Mouse (Mus musculus) layer of hippocampus, postnatal 10 days (tissue): ENCODE measurements at regions not wholly inside any gene's neighbourhood (a gene's known extent, or its start where the extent isn't known, plus 50 kb on each side); places are given as distances from the start of the nearest gene placed in this dataset.

Experiments used
- DNase-seq, 2 experiments: peaks; one replicate each; pipeline ENCODE4 v3.0.0; 2021; ENCODE audit warnings: low spot score in 2 of 2

DNA sequence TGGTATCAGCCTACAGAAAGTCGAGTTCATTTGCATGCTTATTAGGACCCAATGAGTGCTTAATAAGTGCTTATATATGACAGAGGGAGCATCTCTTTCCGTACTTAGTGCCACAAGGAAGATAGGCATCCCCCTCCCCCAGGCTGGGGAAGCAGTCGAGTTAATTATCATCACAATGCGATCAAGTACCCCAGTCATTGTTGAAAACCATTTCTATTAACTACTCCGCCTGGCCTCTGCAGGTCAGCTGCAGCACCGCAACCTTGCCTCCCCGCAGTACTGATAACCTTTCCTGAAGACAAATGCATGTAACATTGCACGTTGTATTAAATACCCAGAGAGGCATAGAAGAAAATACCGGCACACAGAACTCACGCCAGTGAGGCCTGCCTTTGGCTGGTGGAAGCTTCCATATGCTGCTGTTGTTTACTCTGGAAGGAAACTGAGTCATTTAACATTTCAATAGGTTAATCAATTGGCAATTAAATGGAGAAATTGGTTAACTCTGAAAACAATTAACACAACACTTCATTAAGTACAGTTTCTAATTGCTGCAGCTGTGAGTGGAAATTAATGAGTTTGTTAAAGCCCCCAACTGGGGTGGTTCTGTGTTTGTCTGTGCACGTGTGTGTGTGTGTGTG is 80.6 kb upstream of the Otx2 start:
- DNase-seq = no peak

DNA sequence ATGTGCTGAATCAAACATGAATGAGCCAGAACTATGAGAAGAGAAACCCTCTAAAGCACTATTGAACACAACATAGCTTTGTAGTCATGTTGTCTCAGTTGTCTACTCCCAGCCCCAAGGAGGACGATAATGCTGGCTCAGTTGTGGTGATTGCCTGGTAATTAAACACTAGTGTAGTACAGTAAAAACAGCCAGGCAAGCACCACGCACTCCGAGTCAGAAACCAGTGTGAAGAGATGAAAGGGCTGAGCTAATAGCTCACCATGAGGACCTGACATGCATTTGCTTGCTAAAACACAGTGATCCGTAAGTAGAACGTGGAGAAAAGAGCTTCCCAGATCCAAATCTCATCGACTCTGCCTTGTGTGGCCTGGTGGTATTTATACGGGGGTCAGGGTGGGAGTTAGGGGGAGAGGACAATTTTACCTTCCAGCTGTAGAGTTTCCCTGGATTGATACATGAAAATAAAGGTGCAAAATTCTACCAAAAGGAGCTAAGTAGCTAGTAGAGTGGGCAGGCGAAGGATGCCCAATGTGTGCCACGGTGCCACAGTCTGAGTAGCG is 80.0 kb upstream of the Otx2 start:
- no peak for DNase-seq

DNA sequence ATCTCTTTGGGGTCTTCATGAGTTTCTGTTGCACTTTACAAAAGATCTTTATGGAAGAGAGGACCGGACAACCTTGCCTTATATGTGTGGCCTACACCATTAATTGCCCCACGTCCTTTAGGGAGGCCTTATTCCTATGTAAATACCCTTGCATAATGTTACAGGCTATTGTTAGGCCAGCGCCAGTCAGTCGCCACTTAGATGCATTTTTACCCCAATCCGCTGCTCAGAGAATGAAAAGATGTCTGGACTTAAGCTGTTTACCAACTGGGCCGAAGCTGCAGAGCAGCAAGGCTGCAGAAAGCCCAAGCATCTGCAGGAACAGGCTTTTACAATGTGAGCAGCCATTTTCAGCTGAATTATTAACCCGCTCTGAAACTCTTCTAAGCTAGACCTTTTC is 79.5 kb upstream of the Otx2 start:
- DNase-seq = no peak

DNA sequence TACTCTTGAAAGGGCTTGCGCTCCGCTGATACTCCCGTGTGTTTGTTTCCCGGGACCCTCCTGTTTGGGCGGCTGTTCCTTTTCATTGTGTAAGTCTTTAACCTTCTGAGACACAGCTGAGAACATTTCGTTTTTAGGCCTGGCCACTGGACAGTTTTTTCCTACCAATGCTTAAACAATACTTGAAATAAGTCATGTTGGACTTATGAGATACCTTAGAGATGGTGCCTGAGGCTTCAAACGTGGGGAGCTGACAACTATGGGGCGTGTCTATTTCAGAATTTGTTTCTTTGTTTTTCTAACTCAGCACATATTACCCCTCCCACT is 78.9 kb upstream of the Otx2 start:
- DNase-seq = no peak

DNA sequence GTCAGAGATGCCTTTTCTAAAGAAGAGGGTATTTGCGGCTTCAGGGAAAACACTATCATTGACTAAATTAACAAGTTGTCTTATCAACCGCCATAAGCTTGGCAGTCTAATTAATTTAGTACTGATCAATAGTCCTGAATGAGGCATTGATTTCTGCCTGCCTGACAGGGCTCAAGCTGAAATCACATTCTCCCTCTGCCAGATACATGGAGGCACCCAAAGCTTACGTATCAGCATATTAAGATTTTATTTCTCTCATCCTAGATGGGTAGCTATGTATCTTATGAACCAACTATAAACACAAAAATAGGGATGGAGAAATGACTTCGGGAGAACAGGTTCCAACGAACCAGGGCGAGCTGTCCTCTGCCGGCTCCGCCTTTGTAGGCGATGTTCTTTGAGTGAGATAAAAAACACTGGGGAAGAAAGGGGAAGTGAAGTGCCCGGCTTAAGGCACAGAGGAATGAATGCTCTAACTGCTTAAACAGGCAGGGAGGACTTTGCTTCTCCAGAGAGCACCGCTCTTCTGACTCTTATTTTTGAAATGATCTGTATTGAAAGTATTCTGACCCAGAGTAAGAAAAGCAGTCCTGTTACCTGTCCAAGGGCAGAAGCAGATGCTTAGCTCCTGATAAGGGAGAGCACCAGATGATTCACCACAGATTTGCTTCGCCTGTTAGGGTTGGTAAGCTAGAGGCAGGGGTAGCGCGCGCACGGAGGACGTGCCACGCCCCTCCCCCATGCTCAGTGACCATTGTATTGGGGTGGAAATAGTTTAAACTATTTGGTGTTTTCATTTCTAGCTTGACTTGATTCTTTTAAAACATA is 78.3 kb upstream of the Otx2 start:
- DNase-seq = no peak

DNA sequence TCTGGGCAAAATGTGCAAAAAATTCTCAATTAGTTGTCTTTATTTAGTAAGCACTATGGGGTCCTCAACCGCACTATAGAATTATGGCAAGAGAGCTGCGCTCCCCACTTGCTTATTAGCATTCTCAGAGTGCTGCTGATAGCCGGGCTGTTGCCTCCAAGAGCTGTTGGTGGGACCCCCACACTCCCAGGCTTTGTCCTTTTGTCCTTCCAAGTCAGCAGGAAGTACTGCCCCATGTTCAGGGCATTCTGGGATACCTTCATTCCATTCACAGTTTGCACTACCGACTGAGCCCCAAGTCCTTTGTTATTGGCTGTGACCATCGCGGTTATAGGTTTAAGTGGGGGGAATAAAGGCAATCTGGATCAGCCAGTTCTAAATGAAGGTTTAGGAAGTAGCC is 77.4 kb upstream of the Otx2 start:
- DNase-seq = no peak

DNA sequence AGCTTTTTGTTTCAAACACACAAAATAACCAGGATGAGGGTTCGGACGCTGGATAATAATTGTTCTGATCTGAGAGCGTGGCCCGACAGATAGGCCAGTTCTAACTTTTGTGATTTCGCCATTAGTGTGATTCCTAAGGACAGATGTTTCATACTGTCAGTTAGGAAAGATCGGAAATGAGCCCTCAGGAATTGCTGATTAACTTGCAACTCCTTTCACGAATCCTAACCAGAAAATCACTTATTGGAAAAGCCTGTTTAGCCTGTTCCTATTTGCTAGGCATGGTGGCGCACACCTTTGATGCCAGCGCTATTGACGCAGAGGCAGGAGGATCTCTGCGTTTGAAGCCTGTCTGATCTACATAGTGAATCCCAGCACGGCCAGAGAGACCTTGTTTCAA is 75.4 kb upstream of the Otx2 start:
- DNase-seq = no peak

DNA sequence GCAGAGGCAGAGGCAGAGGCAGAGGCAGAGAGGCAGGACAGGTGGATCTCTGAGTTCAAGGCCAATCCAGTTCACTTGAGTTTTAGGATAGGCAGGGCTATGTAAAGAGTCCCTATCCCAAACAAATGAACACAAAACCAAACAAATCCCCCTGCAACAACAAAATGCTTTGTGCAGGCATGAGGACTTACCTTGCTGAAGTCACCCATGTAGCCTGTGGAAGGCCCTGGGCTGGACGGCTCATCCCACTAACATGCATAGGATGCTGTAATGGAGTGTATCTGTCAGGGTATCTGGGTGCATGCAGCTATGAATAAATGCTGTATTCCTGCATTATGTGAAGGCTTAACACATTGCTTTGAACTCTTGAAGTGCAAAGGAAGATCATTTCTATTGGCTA is 74.3 kb upstream of the Otx2 start:
- DNase-seq = no peak

DNA sequence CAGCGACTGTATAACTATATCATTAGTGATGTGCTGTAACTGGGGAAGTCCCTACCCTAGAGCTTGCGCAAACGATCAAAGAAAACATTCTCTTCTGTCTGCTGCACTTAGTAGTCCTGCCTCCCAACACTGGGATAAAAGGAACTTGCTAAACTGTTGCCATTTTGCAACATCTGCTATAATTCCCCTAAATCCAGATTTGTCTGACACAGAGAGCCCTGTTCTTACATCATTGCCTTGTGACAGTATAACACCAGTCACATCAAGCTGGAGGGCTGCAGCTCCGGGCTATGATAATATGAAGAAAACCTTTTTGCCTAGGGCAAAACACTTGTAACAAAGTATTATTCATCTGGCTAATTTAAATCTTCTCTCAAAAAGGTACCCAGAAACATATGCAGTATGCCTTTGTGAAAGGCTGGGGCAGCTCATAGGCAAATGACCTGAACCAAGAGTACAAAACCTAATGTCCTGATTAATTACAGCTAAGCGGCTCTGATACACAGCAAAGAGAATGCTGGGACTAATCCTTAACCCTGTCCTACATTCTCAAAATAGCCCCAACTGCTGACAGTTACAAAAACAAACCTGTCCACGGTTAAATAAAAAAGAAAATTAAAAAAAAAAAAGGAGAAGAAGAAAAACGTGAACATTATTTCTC is 67.5 kb upstream of the Otx2 start:
- no peak for DNase-seq

DNA sequence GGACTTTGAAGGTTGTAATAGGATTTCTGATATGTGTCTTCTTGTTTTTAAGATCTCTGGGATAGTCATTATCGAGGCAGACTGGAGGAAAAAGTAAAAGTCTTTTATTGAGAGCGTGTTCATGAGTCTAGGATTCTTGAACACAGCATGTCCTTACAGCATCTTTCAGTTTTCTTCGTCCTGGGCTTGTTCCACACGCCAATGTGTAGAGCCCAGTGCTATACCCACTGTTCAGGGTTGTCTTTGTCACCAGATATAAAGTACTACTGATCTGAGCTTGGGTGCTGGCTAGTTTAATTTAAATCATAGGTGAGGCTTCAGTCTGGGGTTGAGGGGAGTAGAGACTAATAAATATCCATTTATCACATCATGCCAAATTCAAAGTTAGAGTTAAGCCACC is 65.5 kb upstream of the Otx2 start:
- no peak for DNase-seq

DNA sequence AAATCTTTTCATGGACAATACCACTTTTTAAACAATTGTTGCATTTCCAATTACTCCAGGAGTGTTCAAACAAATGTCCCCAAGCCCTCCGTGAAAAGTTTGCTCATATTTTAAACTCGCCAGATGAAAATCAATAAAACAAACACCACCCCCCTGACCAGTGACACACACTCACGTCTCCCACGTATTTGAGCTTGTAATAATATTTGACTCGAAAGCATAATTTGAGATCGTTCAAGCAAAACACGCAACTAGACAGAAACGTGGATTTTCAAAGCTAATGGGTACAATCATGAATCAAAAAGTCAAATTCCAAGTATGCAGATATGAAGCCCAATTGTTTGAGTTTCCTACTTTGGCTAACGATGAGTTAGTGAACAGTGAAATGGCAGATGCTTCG is 65.0 kb upstream of the Otx2 start:
- DNase-seq = no peak

- no peak for DNase-seq
Observed at GRCm38 (mm10) chr14:48738213-48738612, 64.6 kb upstream of the Otx2 start.

DNA sequence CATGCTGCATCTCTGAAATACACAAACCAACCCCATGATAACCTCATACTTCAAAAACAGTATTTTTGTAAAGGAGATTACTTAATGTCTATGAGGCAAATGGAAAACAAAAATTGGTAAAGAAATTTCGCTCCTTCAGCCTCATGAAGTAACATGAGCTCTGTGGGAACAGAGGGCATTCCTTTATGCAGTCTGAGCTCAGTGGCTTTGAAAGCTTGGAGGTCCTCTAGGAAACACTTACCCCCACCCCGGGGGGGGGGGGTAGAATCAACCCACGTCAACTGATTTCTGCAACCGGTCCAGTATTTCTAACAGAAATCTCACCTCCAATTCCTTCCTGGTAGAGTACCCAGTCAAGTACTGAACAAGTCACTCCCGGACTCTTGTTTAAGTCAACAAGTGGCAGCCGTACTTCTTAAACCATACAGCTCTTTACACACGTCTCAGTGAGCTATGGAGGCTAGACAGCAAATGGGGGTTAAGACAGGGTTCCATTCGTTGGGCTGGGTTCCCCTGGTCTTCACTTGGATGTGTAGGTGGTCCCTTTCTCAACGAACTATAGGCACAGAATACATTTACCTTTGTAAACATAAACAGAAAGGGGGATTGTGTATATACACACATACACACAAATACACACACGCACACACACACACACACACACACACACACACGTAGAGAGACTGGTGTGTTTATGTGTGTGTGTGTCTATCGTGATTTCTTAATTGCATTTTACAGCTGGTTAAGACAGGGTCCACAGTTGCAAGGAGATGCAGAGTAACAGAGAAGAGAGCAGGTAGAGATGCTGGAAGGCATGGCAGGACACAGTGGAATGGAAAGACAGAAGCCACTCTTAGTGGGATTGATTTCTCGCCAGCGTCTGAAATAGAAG is 63.6 kb upstream of the Otx2 start:
- no peak for DNase-seq

GRCm38 (mm10) chr14:48736211-48736610 is 62.6 kb upstream of the Otx2 start:
- DNase-seq = no peak

GRCm38 (mm10) chr14:48729996-48730395 is 56.4 kb upstream of the Otx2 start:
- no peak for DNase-seq
